Mouse (Mus musculus) olfactory bulb, adult 2 months (tissue): ENCODE data around the gene Ulk3.

ENCODE experiments used
- CTCF ChIP-seq: fragments of 200-500 bp; IDR thresholded peaks from 2 replicates; pipeline ENCODE4 v1.5.1; 2012; ENCODE audit warnings: low read depth, mild to moderate bottlenecking, low read length, moderate library complexity; ENCODE audit not compliant: insufficient read depth
- POLR2A ChIP-seq: fragments of 200-500 bp; IDR thresholded peaks from 2 replicates; pipeline ENCODE4 v1.6.1; 2012; ENCODE audit warnings: mild to moderate bottlenecking, low read depth, low read length, moderate library complexity; ENCODE audit not compliant: insufficient read depth

DNA sequence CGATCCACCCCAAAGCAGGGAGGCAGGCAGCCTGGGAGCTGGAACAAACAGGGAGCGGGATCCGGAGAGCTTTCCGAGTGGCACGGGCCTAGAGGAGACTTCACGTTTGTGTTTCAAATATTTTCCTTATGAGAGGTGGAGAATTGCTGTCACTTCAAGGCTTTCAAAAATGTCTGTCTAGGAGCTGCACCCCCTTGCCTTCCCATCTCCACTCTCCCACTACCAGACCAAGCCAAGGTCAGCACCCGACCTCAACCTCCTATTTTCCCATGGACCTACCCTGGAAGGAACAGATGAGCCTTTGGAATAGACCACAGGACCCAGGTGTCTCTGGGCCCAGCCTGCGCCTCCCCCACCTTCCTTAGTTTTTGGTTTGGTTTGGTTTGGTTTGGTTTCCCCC is 8.0 kb downstream of the Ulk3 start:
- no peak for TF ChIP-seq CTCF
- TF ChIP-seq POLR2A, result no peak
